Mouse (Mus musculus): Measurements from ENCODE around the gene Lcn2. TPM values are rescaled to one million over a fixed set of nuclear protein-coding genes. Genes with fewer than 3 reads are reported as not detected.

Lcn2 gene
- 0.78 and 1.3 TPM in 2 replicates for polyA plus RNA-seq (2014; fragmentation: Nextera tagmentation; extraction: Ambion mirVana)

DNA sequence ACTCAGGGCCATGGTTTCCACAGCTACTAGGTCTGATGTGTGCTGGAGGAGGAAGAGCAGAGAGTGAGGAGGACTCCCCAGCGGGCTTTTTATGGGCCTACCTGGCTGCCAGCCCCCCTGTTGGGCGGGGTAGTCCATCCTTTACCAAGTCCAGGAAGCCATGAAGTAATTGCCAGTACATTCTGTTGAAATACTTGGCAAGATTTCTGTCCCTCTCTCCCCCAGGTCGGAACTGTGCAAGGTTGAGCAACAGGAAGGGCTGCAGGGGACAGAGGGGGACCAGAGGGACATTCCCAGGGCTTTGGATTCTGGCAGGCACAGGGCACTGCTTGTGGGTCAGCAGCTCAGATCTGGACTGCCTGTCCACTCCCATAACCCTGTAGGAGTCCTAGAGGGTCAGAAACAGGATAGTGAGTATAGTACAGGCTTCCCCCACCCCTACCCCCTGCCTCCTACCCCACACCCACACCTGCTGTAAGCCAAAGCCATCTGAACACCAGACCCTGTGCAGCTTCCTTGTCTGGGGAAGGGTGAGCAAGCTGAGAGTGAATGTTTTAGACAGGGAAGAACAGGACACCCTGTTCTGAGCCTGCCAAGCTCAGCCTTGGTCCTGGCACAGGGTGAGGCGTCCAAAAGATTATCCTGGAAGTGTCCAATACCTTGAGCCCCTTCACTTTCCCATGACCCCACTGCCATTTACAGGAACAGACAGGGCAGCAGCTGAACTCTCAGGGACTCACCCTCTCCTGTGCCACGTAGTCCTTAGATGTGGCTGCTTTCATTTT, at the start of gene Lcn2:
Gene Lcn2 (minus strand): TSS at position 547 of the 785 bp plus-strand sequence.
- H3K4me3 ChIP-seq (replicated peaks; ENCODE audit: low read length): no peak within 1 kb of the TSS
- DNase-seq (ENCODE audit: low spot score): no peak
- no peaks in the 10 kb centered on the region for H3K27me3 ChIP-seq (ENCODE audit: control insufficient read depth, insufficient read depth, low read length)
- no peak within 1 kb of the TSS for H3K9ac ChIP-seq
- no peaks in the 10 kb centered on the region for H3K36me3 ChIP-seq (replicated peaks; ENCODE audit: control insufficient read depth, insufficient read depth)
- H3K4me1 ChIP-seq (replicated peaks; ENCODE audit: control insufficient read depth, insufficient read depth, low read length): no peaks in the 10 kb centered on the region
- 61% methylated on average over 5 of the region's 5 CpGs for WGBS
- no peak for ATAC-seq (ENCODE audit: low FRiP score)
- H3K9me3 ChIP-seq (ENCODE audit: control insufficient read depth, low read length): no peaks in the 10 kb centered on the region
- no peak within 1 kb of the TSS for H3K4me2 ChIP-seq (replicated peaks)
- H3K27ac ChIP-seq: no peak within 1 kb of the TSS

DNA sequence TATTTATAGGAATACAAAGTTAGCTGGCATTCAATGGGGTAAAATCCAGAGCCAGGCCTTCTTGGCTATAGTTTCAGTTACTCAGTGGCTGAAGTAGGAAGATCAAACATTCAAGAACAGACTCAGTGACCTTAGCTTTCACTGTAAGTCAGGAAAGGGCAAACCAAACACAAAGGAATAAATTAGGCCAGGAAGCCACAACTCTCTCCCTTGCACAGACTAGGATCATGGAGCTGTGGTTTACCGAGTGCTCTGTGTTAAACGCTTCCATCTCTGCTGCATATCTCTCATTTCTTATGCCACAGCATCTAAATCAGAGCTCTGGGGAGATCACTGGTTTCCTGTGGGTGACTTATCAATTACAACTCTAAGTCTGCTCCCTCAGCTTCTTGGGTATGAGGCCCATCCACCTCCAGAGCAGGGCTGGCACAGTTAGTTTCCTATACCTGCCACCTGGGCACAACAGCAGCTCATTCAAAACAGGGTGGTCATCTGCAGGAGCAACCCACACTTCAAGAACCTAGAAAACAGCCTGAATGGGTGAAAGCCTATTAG, 49.6 kb upstream of the Lcn2 start:
- no peak overlapping the region for H3K4me2 ChIP-seq (replicated peaks)
- no peak for DNase-seq (ENCODE audit: low spot score)
- 52% methylated on average over 2 of the region's 2 CpGs for WGBS
- ATAC-seq (ENCODE audit: low FRiP score): no peak
- H3K4me1 ChIP-seq (replicated peaks; ENCODE audit: control insufficient read depth, insufficient read depth, low read length): 0 out of 2 replicates have a peak, but pooled peaks cover 7% of the 10 kb centered on the region
- H3K27ac ChIP-seq: peak overlapping the region; percentile 51; the same call in 1 of the 2 replicates
- no peak overlapping the region for H3K4me3 ChIP-seq (replicated peaks; ENCODE audit: low read length)
- no peak overlapping the region for H3K9ac ChIP-seq
- H3K27me3 ChIP-seq (ENCODE audit: control insufficient read depth, insufficient read depth, low read length): no peaks in the 10 kb centered on the region
- no peaks in the 10 kb centered on the region for H3K9me3 ChIP-seq (ENCODE audit: control insufficient read depth, low read length)
- H3K36me3 ChIP-seq (replicated peaks; ENCODE audit: control insufficient read depth, insufficient read depth): no peaks in the 10 kb centered on the region

DNA sequence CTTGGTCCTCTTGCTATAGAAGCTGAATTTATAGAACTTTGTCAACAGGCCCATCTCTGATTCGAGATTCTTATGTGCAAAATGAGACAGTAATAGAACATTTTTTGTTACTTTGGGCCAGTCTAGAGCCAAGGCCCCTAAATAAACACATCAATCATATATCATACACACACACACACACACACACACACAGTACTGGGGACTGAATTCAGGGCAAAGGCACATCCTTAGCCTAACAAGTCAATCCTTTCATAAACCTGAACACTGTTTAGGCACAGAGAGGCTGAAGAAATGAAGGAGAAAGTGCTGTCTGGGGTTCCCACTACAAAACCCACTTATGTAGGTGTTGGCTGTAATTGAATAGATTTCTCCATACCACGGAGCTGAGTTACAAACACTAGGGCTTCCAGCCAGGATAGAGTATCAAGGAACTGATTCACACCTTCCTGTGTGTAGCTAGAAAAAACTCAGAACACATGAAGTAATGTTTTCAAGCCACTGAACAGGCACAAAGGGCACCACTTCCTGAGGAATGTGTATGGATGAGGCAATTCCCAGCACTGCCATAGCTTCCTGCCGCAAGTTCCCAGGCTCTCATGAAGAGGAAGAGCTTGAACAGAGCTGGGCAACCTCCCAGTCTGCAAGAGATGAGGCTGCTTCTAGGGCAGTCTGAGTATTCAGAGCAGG, 48.8 kb upstream of the Lcn2 start:
- ATAC-seq (ENCODE audit: low FRiP score) (peak; percentile 48; the same call in 1 of the 2 replicates), DNase-seq (ENCODE audit: low spot score) (no peak)
- Histone ChIP-seq H3K27me3 (ENCODE audit: control insufficient read depth, insufficient read depth, low read length) (no peaks in the 10 kb centered on the region), H3K27ac (peak overlapping the region; percentile 51), H3K4me1 (replicated peaks; ENCODE audit: control insufficient read depth, insufficient read depth, low read length) (peaks cover 9% of the 10 kb centered on the region), H3K4me3 (replicated peaks; ENCODE audit: low read length) (no peak overlapping the region), H3K36me3 (replicated peaks; ENCODE audit: control insufficient read depth, insufficient read depth) (no peaks in the 10 kb centered on the region), H3K9ac (no peak overlapping the region), H3K9me3 (ENCODE audit: control insufficient read depth, low read length) (no peaks in the 10 kb centered on the region), H3K4me2 (replicated peaks) (no peak overlapping the region)
- 51% methylated on average over 3 of the region's 3 CpGs for WGBS

DNA sequence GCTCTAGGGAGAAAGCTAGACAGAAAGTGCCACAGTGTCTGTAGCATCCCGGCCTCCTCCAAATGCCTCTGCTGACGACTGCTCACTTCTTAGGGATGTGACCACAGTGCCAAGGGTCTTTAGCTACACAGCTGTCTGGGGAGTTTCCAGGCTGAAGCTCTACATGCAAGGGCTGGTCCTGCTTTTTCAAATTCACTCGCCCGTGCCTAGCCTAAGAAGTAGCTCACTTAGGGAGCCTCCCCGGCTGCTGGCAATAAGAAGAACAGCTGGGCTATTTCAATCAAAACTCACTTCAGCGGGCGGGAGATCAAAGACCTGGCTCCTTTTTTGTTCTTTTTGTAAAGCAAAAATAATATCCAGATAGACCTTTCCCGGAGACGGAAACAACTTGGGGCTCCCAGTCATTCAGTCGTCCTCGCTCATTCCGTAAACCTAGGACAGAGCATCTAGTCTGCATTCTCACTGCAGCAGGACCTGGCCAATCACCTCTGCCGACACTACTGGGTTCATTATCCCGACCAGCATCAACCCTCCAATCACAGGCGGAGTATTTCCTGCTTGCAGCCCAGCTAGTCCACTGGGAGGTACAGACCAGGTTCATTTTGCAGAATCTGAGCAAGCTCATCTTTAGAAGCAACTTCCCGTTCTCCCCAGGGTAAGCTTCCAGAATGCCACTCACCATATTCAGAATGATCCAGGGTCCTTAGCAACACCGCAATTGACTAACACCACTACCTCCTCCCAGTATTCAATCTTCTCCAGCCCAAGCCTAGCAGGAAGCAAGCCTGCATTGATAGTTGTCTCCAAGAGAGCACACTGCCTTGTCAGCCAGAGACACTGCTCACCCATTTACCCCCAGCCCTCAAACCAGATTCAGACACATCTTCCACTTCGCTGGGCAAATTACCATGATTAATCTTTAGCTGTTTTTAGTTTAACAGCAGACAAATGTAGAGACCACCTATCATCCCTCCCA, 42.9 kb upstream of the Lcn2 start:
- Histone ChIP-seq H3K9me3 (ENCODE audit: control insufficient read depth, low read length) (no peaks in the 10 kb centered on the region), H3K4me1 (replicated peaks; ENCODE audit: control insufficient read depth, insufficient read depth, low read length) (peaks cover 40% of the 10 kb centered on the region), H3K36me3 (replicated peaks; ENCODE audit: control insufficient read depth, insufficient read depth) (0 out of 2 replicates have a peak, but pooled peaks cover 3% of the 10 kb centered on the region), H3K9ac (peak overlapping the region; percentile 76), H3K4me2 (replicated peaks) (peak overlapping the region; percentile 81), H3K27ac (peak overlapping the region; percentile 96), H3K4me3 (replicated peaks; ENCODE audit: low read length) (peak overlapping the region; percentile 45), H3K27me3 (ENCODE audit: control insufficient read depth, insufficient read depth, low read length) (no peaks in the 10 kb centered on the region)
- WGBS: 6% methylated on average over 18 of the region's 18 CpGs
- ATAC-seq (ENCODE audit: low FRiP score) (peak; percentile 95), DNase-seq (ENCODE audit: low spot score) (peak; percentile 92)

DNA sequence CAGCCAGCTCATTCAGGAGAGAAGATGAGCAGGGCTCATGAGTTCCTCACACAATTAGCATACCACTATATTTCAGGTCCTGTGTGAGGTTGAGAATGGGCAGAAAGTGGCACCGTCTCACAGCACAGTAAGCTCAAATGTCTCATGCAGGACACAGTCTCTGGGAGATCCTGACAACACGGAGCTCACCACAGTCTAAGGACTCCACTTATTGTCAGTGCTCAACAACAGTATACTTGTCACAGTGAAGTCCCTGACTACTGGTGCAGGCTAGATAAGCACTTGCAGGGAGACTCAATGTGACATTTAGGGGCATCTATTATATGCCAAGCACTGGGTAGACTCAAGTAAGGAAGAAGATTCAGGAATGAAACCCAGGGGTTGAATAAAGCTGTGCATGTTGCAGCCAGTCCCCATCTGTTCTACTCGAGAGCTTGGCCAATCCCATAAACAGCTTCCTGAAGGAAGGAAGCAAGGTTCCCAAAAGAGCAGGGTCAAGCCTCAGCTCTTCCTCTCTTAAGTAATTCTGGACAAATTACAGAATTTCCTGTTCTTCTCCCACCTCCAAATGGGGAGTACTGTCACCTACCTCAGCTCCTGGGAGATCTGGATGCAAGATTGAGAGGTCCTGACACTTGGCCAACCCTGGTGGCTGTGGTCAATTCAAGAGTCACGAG, 41.3 kb upstream of the Lcn2 start:
- Histone ChIP-seq H3K9ac (peak overlapping the region; percentile 76), H3K4me1 (replicated peaks; ENCODE audit: control insufficient read depth, insufficient read depth, low read length) (peaks cover 49% of the 10 kb centered on the region), H3K27me3 (ENCODE audit: control insufficient read depth, insufficient read depth, low read length) (no peaks in the 10 kb centered on the region), H3K9me3 (ENCODE audit: control insufficient read depth, low read length) (no peaks in the 10 kb centered on the region), H3K4me3 (replicated peaks; ENCODE audit: low read length) (peak overlapping the region; percentile 45), H3K36me3 (replicated peaks; ENCODE audit: control insufficient read depth, insufficient read depth) (0 out of 2 replicates have a peak, but pooled peaks cover 4% of the 10 kb centered on the region), H3K27ac (peak overlapping the region; percentile 82; the same call in 1 of the 2 replicates), H3K4me2 (replicated peaks) (peak overlapping the region; percentile 81)
- no peak for DNase-seq (ENCODE audit: low spot score)
- no peak for ATAC-seq (ENCODE audit: low FRiP score)
- WGBS: 74% methylated on average over 4 of the region's 4 CpGs

DNA sequence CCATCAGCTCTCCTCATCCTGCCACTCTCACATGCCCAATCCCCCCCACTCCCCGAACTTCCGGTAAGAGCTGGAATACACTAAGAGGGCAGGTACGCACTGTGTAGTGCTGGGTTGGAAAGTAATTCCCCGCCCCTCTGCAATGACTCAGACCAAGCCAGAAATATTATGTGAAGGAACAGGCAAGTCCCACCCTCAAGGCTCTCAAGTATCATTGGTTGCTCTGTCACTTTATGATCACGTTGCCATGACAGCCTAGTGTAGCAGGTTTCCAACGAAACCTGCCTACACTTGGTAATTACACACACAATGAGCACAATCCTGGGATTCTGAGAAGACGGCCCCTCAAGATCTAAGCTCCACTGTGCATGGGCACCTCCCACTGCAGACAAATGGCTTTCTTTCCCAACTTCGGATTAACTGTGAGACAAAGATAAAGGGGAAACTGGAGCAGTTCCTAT, 40.2 kb upstream of the Lcn2 start:
- Histone ChIP-seq H3K4me2 (replicated peaks) (peak overlapping the region; percentile 81), H3K36me3 (replicated peaks; ENCODE audit: control insufficient read depth, insufficient read depth) (0 out of 2 replicates have a peak, but pooled peaks cover 4% of the 10 kb centered on the region), H3K9ac (peak overlapping the region; percentile 76), H3K27ac (peak overlapping the region; percentile 82), H3K27me3 (ENCODE audit: control insufficient read depth, insufficient read depth, low read length) (no peaks in the 10 kb centered on the region), H3K4me1 (replicated peaks; ENCODE audit: control insufficient read depth, insufficient read depth, low read length) (peaks cover 59% of the 10 kb centered on the region), H3K4me3 (replicated peaks; ENCODE audit: low read length) (peak overlapping the region; percentile 45), H3K9me3 (ENCODE audit: control insufficient read depth, low read length) (no peaks in the 10 kb centered on the region)
- ATAC-seq (ENCODE audit: low FRiP score): peak; percentile 51
- 42% methylated on average over 8 of the region's 8 CpGs for WGBS
- peak; percentile 55 for DNase-seq (ENCODE audit: low spot score)

DNA sequence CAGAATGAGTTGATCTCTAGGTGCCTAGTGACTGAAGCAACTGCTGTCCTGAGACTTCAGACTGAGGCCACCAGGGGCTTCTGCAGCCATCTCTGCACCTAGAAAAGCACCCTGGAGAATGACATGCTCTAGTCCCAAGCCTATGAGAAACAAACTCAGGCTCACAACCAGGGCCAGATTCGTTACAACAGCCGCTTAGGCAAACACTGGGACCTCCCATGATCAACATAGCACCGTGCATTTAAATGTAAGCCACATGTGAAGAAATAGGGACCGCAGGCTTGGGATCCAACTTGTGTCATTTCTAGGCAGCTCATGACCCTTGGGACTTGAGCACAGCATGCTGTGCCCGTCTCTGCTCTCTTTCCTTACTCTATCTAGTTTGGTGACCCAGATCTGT, 39.7 kb upstream of the Lcn2 start:
- no peaks in the 10 kb centered on the region for H3K9me3 ChIP-seq (ENCODE audit: control insufficient read depth, low read length)
- H3K9ac ChIP-seq: peak overlapping the region; percentile 76; the same call in 1 of the 2 replicates
- peak overlapping the region; percentile 45 for H3K4me3 ChIP-seq (replicated peaks; ENCODE audit: low read length)
- no peaks in the 10 kb centered on the region for H3K27me3 ChIP-seq (ENCODE audit: control insufficient read depth, insufficient read depth, low read length)
- peak overlapping the region; percentile 82 for H3K27ac ChIP-seq
- peaks cover 64% of the 10 kb centered on the region for H3K4me1 ChIP-seq (replicated peaks; ENCODE audit: control insufficient read depth, insufficient read depth, low read length)
- WGBS: 83% methylated on average over 5 of the region's 5 CpGs
- peak overlapping the region; percentile 81 for H3K4me2 ChIP-seq (replicated peaks)
- DNase-seq (ENCODE audit: low spot score) (no peak), ATAC-seq (ENCODE audit: low FRiP score) (no peak)
- 0 out of 2 replicates have a peak, but pooled peaks cover 4% of the 10 kb centered on the region for H3K36me3 ChIP-seq (replicated peaks; ENCODE audit: control insufficient read depth, insufficient read depth)

DNA sequence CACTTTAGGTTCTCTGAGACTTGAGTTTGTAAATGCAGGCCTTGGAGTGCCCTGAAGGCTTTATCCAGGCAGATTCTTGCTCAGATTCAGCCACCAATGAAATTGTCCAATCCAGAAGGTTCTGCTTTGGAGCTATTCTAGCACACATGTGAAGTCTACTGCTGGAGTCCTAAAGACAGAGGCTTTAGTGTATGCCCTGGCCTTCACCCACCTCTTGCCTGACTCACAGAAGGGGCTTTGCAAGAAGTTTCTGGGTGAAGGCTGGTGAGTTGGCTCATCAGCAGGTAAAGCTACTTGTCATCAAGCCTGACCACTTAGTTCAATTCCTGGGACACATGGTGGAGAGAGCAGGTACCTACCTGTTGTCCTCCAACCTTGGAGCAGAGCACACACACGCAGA, 38.1 kb upstream of the Lcn2 start:
- ATAC-seq (ENCODE audit: low FRiP score): no peak
- H3K9me3 ChIP-seq (ENCODE audit: control insufficient read depth, low read length): no peaks in the 10 kb centered on the region
- no peak overlapping the region for H3K4me3 ChIP-seq (replicated peaks; ENCODE audit: low read length)
- H3K36me3 ChIP-seq (replicated peaks; ENCODE audit: control insufficient read depth, insufficient read depth): peaks cover 5% of the 10 kb centered on the region
- H3K27me3 ChIP-seq (ENCODE audit: control insufficient read depth, insufficient read depth, low read length): no peaks in the 10 kb centered on the region
- no peak overlapping the region for H3K4me2 ChIP-seq (replicated peaks)
- DNase-seq (ENCODE audit: low spot score): no peak
- H3K9ac ChIP-seq: no peak overlapping the region
- peaks cover 59% of the 10 kb centered on the region for H3K4me1 ChIP-seq (replicated peaks; ENCODE audit: control insufficient read depth, insufficient read depth, low read length)
- no peak overlapping the region for H3K27ac ChIP-seq
- WGBS: 96% methylated on average over 1 of the region's 1 CpGs
